Mouse (Mus musculus) hindbrain, embryonic 13.5 days (tissue): ENCODE measurements at regions not wholly inside any gene's neighbourhood (a gene's known extent, or its start where the extent isn't known, plus 50 kb on each side); places are given as distances from the start of the nearest gene placed in this dataset.

Source experiments
- ATAC-seq: fragments of 200-750 bp; cut with Nextera tagmentation; 2 replicates; pipeline ENCODE4 v1.8.0; 2017; ENCODE audit warnings: moderate TSS enrichment; ENCODE audit not compliant: low FRiP score
- H3K27ac ChIP-seq: fragments of 300-500 bp; sonication (generic); 2 replicates; pipeline ENCODE4 v1.5.1; 2015; ENCODE audit warnings: inconsistent platforms, mild to moderate bottlenecking, moderate library complexity
- H3K27me3 ChIP-seq: fragments of 300-500 bp; sonication (generic); 2 replicates; pipeline ENCODE4 v1.6.1; 2015; ENCODE audit warnings: mild to moderate bottlenecking, inconsistent platforms
- H3K36me3 ChIP-seq: fragments of 300-500 bp; sonication (generic); 2 replicates; pipeline ENCODE4 v1.6.1; 2015; ENCODE audit warnings: mild to moderate bottlenecking, inconsistent platforms
- H3K4me1 ChIP-seq: fragments of 300-500 bp; sonication (generic); replicated peaks from 2 replicates; pipeline ENCODE4 v1.6.1; 2015; ENCODE audit warnings: inconsistent platforms
- H3K4me2 ChIP-seq: fragments of 300-500 bp; sonication (generic); 2 replicates; pipeline ENCODE4 v1.6.1; 2015; ENCODE audit warnings: inconsistent platforms, mild to moderate bottlenecking, moderate library complexity
- H3K4me3 ChIP-seq: fragments of 300-500 bp; sonication (generic); 2 replicates; pipeline ENCODE4 v1.5.1; 2015; ENCODE audit warnings: mild to moderate bottlenecking, inconsistent platforms
- H3K9ac ChIP-seq: fragments of 300-500 bp; sonication (generic); 2 replicates; pipeline ENCODE4 v1.6.1; 2015; ENCODE audit warnings: mild to moderate bottlenecking, inconsistent platforms
- H3K9me3 ChIP-seq: fragments of 300-500 bp; sonication (generic); 2 replicates; pipeline ENCODE4 v1.6.1; 2016; ENCODE audit warnings: inconsistent platforms
- WGBS: fragments of 180-500 bp; shearing (Covaris S2); methylation state at CpG from one replicate; pipeline ENCODE4 v1.1.7; 2015; 5-methylcytosine and 5-hydroxymethylcytosine counted together

- H3K4me2 ChIP-seq: no peak overlapping the region
- WGBS: 55% methylated on average over 9 of the region's 9 CpGs
- H3K27ac ChIP-seq: peak overlapping the region; percentile 12; the same call in 1 of the 2 replicates
- no peaks in the 10 kb centered on the region for H3K36me3 ChIP-seq
- 0 out of 2 replicates have a peak, but pooled peaks cover 7% of the 10 kb centered on the region for H3K4me1 ChIP-seq
- H3K9me3 ChIP-seq: 0 out of 2 replicates have a peak, but pooled peaks cover 3% of the 10 kb centered on the region
- ATAC-seq: peak; percentile 59; the same call in 1 of the 2 replicates
- H3K9ac ChIP-seq: no peak overlapping the region
- H3K4me3 ChIP-seq: no peak overlapping the region
- H3K27me3 ChIP-seq: no peaks in the 10 kb centered on the region
Measured at GRCm38 (mm10) chr17:79199814-79200491, 148.2 kb downstream of the Qpct start.

- Histone ChIP-seq H3K27me3 (no peaks in the 10 kb centered on the region), H3K4me3 (no peak overlapping the region), H3K36me3 (no peaks in the 10 kb centered on the region), H3K27ac (no peak overlapping the region), H3K9me3 (no peaks in the 10 kb centered on the region), H3K4me1 (no peaks in the 10 kb centered on the region), H3K9ac (no peak overlapping the region), H3K4me2 (no peak overlapping the region)
- WGBS: 76% methylated on average over 5 of the region's 5 CpGs
- ATAC-seq: no peak
Measured at GRCm38 (mm10) chr17:79191871-79192373, 140.2 kb downstream of the Qpct start.

DNA sequence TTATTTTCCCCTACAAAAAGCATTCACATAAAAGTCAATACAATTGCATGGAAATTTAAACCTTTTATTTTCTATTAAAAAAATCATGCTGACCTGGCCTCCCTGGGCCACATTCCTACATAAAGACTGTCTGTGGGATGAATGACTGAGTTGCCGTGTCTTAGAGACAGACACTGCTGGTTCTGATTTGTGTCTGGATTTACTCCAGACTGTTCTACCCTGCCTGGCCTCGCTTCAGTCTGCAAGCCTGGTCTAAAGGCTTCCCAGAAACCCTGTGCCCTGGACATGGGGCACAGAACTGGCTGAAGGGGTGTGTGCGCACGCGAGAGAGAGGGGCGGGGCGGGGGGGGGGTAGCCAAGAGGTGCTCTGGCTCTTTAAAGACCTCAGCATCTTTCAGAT lies 136.6 kb downstream of the Qpct start:
- Histone ChIP-seq H3K36me3 (no peaks in the 10 kb centered on the region), H3K4me3 (no peak overlapping the region), H3K9ac (no peak overlapping the region), H3K9me3 (no peaks in the 10 kb centered on the region), H3K27me3 (no peaks in the 10 kb centered on the region), H3K4me2 (no peak overlapping the region), H3K4me1 (no peaks in the 10 kb centered on the region), H3K27ac (no peak overlapping the region)
- no peak for ATAC-seq
- WGBS: 83% methylated on average over 7 of the region's 7 CpGs

DNA sequence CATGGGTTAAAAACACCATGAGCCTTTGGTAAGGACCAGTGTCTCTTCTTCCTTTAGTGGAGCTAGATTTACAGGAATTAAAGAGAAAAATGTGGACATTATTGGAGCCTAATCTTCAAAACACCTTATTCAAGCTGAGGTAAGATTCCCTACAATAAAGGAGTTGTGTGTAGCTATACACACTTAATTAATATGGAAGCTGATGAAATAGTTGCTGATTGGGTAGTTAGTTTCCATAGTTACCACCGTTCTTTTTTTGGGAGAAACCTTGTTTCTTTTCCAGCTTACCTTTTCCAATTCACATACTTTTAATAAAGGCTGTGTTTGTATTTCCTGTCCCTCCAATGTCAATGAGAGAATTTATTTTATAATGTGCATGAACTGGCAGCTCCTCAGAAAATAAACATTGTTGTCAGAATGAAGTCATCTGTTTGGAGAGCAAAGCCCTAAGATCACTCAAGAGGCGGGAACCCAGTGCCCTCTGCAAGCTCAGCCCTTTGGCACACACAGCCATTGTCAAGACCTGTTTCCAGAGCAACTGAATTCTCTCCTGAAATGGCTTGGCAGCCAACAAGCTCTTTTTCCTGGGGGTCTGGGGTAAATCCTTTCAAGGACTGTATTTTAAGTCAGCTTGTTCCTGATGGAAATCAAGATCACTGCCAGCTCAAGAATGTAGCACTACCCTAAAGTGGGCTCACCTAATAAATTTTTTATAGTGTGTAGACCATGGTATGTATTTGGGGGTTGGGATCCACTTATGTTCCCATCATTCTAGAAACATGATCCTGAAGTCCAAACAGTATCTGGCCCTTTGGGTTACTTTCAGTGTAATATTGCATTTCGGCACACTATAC lies 128.8 kb downstream of the Qpct start:
- no peaks in the 10 kb centered on the region for H3K9me3 ChIP-seq
- no peak overlapping the region for H3K4me3 ChIP-seq
- ATAC-seq: 0 out of 2 replicates have a peak, but pooled peaks have one; percentile 61
- no peaks in the 10 kb centered on the region for H3K36me3 ChIP-seq
- no peak overlapping the region for H3K4me2 ChIP-seq
- no peak overlapping the region for H3K27ac ChIP-seq
- H3K4me1 ChIP-seq: 0 out of 2 replicates have a peak, but pooled peaks cover 3% of the 10 kb centered on the region
- H3K9ac ChIP-seq: no peak overlapping the region
- no peaks in the 10 kb centered on the region for H3K27me3 ChIP-seq
- WGBS: 63% methylated on average over 3 of the region's 3 CpGs

GRCm38 (mm10) chr17:79177259-79177658 lies 125.6 kb downstream of the Qpct start:
- Histone ChIP-seq H3K4me3 (no peak overlapping the region), H3K27me3 (no peaks in the 10 kb centered on the region), H3K9me3 (no peaks in the 10 kb centered on the region), H3K9ac (no peak overlapping the region), H3K4me2 (no peak overlapping the region), H3K36me3 (no peaks in the 10 kb centered on the region), H3K4me1 (no peaks in the 10 kb centered on the region), H3K27ac (no peak overlapping the region)
- ATAC-seq: no peak
- 83% methylated on average over 3 of the region's 3 CpGs for WGBS

GRCm38 (mm10) chr17:79176356-79176755 lies 124.7 kb downstream of the Qpct start:
- Histone ChIP-seq H3K4me2 (no peak overlapping the region), H3K9ac (no peak overlapping the region), H3K9me3 (no peaks in the 10 kb centered on the region), H3K4me3 (no peak overlapping the region), H3K27ac (no peak overlapping the region), H3K27me3 (no peaks in the 10 kb centered on the region), H3K4me1 (no peaks in the 10 kb centered on the region), H3K36me3 (no peaks in the 10 kb centered on the region)
- 89% methylated on average over 7 of the region's 7 CpGs for WGBS
- ATAC-seq: no peak

- Histone ChIP-seq H3K36me3 (no peaks in the 10 kb centered on the region), H3K9ac (no peak overlapping the region), H3K27ac (no peak overlapping the region), H3K4me1 (no peaks in the 10 kb centered on the region), H3K4me2 (no peak overlapping the region), H3K27me3 (no peaks in the 10 kb centered on the region), H3K4me3 (no peak overlapping the region), H3K9me3 (no peaks in the 10 kb centered on the region)
- WGBS: 78% methylated on average over 2 of the region's 2 CpGs
- no peak for ATAC-seq
Measured at GRCm38 (mm10) chr17:79175381-79175780, 123.7 kb downstream of the Qpct start.

GRCm38 (mm10) chr17:79172328-79172727 lies 120.6 kb downstream of the Qpct start:
- Histone ChIP-seq H3K4me1 (0 out of 2 replicates have a peak, but pooled peaks cover 4% of the 10 kb centered on the region), H3K36me3 (no peaks in the 10 kb centered on the region), H3K27ac (no peak overlapping the region), H3K27me3 (no peaks in the 10 kb centered on the region), H3K9me3 (no peaks in the 10 kb centered on the region), H3K9ac (no peak overlapping the region), H3K4me2 (no peak overlapping the region), H3K4me3 (no peak overlapping the region)
- 69% methylated on average over 2 of the region's 2 CpGs for WGBS
- ATAC-seq: no peak

- H3K9ac ChIP-seq: no peak overlapping the region
- H3K27ac ChIP-seq: no peak overlapping the region
- no peaks in the 10 kb centered on the region for H3K9me3 ChIP-seq
- no peak overlapping the region for H3K4me2 ChIP-seq
- 0 out of 2 replicates have a peak, but pooled peaks cover 7% of the 10 kb centered on the region for H3K4me1 ChIP-seq
- H3K27me3 ChIP-seq: no peaks in the 10 kb centered on the region
- no peak overlapping the region for H3K4me3 ChIP-seq
- 90% methylated on average over 4 of the region's 4 CpGs for WGBS
- ATAC-seq: no peak
- H3K36me3 ChIP-seq: no peaks in the 10 kb centered on the region
Measured at GRCm38 (mm10) chr17:79170690-79171089, 119.0 kb downstream of the Qpct start.

DNA sequence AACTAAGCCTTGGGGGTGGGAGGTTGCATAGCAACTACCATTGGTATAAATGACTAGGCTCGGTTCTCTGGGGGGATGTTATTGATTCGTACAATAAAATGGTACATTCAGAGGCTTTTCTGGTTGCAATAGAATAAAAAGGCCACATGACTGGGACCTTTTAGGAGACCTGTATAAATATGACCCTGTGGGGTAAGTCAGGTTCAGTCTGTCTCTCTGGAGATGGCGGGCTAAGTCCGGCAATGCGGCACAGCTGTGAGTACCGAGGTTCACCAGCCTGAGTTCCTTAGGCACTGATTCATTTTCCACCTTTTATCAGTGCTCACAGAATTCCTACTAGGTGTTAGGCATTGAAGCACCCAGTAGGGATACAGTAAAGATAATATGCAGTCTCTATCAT lies 115.5 kb downstream of the Qpct start:
- 57% methylated on average over 6 of the region's 6 CpGs for WGBS
- no peak overlapping the region for H3K27ac ChIP-seq
- no peaks in the 10 kb centered on the region for H3K36me3 ChIP-seq
- ATAC-seq: no peak
- no peak overlapping the region for H3K4me3 ChIP-seq
- no peaks in the 10 kb centered on the region for H3K27me3 ChIP-seq
- no peaks in the 10 kb centered on the region for H3K9me3 ChIP-seq
- no peak overlapping the region for H3K9ac ChIP-seq
- no peak overlapping the region for H3K4me2 ChIP-seq
- H3K4me1 ChIP-seq: 0 out of 2 replicates have a peak, but pooled peaks cover 7% of the 10 kb centered on the region

- H3K4me1 ChIP-seq: 0 out of 2 replicates have a peak, but pooled peaks cover 7% of the 10 kb centered on the region
- H3K4me3 ChIP-seq: no peak overlapping the region
- H3K27me3 ChIP-seq: no peaks in the 10 kb centered on the region
- H3K4me2 ChIP-seq: no peak overlapping the region
- H3K9me3 ChIP-seq: no peaks in the 10 kb centered on the region
- no peak for ATAC-seq
- H3K9ac ChIP-seq: no peak overlapping the region
- WGBS: 78% methylated on average over 5 of the region's 5 CpGs
- H3K36me3 ChIP-seq: no peaks in the 10 kb centered on the region
- H3K27ac ChIP-seq: no peak overlapping the region
Measured at GRCm38 (mm10) chr17:79164874-79165553, 113.3 kb downstream of the Qpct start.

DNA sequence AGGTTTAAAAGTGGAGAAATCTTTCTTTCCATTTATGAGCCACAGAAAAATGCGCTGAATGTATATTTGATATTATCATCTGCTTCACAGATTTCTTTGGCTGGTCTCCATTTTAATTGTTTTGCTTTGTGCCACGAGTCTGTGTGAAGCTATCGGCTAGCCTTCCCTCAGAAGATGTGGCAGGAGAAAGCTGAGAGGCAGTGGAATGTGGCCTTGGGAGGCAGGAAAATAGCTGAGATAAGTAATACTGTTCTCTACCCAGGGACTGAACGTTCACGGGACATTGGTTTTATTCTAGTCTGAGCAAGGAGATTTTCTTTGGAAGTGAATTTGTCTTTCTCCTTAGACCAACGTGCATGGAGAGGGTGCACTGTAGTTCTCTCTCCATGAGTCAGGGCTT lies 112.3 kb downstream of the Qpct start:
- H3K9ac ChIP-seq: no peak overlapping the region
- no peaks in the 10 kb centered on the region for H3K9me3 ChIP-seq
- H3K36me3 ChIP-seq: no peaks in the 10 kb centered on the region
- H3K27ac ChIP-seq: no peak overlapping the region
- WGBS: 80% methylated on average over 6 of the region's 6 CpGs
- no peaks in the 10 kb centered on the region for H3K27me3 ChIP-seq
- H3K4me3 ChIP-seq: no peak overlapping the region
- no peak for ATAC-seq
- no peak overlapping the region for H3K4me2 ChIP-seq
- 0 out of 2 replicates have a peak, but pooled peaks cover 7% of the 10 kb centered on the region for H3K4me1 ChIP-seq
